Mouse (Mus musculus): ENCODE measurements at regions not wholly inside any gene's neighbourhood (a gene's known extent, or its start where the extent isn't known, plus 50 kb on each side); places are given as distances from the start of the nearest gene placed in this dataset.
"Not testable (repeated sequence)": the region's sequence is repeated elsewhere in the genome, so short reads cannot be mapped to it uniquely, and the experiment has no call there.

DNA sequence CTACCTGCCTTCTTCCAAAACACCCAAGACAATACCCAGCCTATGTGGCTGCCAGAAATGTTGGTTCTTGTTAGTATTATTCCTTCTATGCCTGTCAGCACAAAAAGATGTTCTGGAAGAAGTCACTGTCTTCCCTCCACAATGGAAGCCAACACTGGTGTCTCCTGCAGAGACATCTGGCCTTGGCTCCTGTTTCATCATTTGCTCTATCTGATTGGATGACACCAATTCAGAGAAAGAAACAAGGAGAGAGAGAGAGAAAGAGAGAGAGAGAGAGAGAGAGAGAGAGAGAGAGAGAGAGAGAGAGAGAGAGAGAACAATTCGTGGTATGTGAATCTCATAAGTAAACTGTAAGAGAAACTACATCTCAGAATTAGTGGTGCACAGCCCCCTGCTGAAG, 218.9 kb upstream of the Klf3 start:
- no peak for DNase-seq (ENCODE audit: low spot score in 2 of 2)

DNA sequence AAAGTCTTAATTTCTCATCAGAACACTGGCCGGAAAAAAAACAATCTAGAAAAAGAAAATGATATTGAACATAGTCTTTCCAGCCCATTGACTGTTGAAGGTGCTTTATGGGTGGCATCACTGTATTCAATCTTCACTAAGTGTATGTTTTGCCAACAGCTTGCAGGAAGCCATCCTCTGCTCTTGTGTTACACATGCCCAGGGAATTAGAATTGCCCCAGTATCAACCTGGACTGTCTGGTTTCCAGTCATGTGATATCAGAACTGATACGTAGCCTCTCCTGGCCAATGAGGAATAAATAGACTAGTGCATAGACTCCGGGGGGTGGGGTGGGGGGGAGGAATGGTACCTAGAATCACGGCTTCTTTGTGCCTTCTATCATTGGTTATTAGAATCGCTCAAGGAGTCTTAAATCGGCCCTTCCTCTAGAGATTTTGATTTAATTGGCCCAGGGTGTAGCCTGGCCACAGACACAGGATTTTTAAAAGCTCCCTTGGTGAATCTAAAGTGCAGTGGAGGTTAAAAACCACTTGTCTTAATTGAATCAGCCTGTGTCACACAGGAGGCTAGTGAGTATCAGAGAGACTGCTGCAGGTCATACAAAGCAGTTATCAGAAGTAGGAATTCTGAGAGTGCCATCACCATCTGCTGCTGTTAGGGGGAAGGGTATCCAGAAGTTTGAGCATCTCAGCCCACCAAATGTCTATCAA, 218.0 kb upstream of the Klf3 start:
- DNase-seq (ENCODE audit: low spot score in 2 of 2) = no peak

DNA sequence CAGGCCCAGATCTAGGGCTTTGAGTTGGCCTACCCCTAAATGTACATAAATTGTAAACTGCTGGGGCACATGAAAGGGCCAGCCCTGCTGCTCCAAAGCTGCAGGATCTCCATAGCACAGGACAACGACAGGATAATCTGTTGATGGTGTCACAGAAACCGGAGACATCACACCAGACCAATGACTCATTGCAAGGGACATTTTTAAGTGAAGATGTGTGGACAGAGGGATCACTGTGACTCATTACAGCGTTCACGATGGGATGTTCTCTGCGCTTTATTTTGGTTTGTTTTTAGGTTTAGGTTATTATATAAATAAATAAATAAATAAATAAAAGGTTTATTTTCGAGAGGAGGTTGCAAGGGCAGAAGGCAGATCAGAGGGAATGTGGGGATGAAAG, 216.9 kb upstream of the Klf3 start:
- no peak for DNase-seq (ENCODE audit: low spot score in 2 of 2)

DNA sequence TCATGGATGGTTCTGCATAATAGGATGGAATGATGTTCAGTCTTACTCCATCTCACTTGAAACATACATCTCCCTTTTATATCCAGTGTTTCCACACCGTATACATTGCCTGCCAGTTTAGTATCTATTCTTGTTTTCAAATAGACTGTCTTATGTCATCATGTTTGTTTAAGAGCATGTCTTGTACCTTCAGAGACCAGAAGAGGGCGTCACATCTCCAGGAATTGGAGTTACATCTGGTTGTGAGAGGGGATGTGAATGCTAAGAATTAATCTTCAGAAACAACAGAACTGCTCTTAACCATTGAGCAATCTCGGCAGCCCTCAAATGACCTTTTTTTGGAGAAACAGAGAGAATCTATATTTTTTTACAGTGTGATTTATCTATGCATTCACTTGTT, 216.3 kb upstream of the Klf3 start:
- DNase-seq (ENCODE audit: low spot score in 2 of 2) = no peak

DNA sequence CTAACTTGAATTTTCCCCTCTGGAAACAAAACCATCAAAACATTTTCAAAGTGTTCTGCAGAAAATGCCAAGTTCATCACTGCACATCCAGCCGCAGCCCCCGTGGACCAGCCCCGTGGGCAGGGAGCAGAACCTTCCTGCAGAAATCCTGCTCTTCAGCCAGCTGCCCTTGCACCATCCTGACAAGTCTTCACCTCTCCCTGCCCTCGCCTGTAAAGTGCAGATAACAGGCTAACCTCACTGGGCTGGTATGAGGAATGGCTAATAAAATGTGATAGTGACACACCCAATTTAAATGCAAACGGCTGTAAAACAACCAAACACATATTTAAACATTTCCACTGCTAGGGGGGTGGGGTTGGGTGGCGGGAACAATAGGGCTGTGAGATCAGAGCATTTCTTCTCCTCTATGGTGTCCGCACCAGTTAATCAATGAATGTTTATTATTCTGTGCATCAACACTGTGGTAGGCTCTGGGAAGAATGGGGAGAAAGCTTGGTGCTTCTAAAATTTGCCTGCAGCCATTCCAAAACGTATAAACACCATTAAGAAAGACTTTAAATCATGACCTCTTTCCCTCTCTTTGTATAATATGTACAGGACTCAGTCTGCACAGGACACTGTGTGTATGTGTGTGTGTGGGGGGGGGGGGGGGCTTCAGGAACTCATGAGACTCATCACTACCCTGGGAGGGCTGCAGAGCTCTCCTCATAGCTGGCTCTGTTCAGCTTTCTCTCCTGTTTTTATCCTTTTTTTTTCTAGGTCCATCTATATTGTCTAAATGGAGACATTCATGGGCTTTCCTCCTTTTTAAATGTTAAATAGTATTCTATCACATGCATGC, 215.1 kb upstream of the Klf3 start:
- no peak for DNase-seq (ENCODE audit: low spot score in 2 of 2)

DNA sequence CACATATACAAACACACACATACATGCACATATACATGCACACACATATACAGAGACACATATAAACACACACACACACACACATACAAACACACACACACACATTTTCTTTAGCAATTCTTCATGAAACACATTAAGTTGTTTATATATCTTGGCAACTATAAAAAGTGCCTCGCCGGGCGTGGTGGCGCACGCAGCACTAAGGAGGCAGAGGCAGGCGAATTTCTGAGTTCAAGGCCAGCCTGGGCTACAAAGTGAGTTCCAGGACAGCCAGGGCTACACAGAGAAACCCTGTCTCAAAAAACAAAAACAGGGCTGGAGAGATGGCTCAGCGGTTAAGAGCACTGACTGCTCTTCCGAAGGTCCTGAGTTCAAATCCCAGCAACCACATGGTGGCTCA, 214.4 kb upstream of the Klf3 start:
- DNase-seq (ENCODE audit: low spot score in 2 of 2) = not testable (repeated sequence)

DNA sequence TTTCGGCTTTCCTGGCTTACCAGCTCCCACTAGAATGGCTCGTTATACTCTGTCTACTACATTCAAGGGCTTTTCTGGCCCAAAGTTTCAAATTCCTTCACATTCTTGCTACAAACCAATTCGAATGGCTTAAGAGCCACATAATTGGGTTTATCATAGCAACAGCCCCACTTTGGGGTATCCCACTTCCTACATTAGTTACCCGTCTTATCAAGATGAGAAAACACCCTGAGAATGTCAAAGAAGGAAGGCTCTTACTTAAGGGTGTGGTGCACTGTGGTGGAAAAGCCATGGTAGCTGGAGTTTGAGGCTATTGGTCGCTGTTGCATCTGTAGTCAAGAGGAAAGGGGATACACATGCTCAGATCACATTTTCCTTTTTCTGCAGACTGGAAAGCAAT, 213.2 kb upstream of the Klf3 start:
- DNase-seq (ENCODE audit: low spot score in 2 of 2) = no peak

DNA sequence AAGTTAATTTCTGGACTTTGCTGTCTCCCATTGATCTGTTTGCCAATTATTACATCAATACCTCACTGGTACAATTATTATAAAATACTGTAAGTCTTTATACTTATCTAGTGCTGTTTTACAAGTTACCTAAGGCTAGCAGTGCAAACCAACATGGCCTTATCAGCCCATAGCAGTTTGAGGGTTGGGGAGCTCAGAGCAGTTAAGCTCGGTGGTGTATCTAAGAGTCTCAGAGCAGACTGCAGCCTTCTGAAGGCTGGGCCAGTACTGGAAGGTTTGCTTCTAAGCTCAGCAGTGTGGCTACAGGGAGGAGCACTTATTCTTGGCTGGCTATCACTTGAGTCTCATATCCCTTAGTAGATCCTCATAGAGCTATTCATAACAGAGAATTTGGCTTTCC, 212.4 kb upstream of the Klf3 start:
- no peak for DNase-seq (ENCODE audit: low spot score in 2 of 2)

DNA sequence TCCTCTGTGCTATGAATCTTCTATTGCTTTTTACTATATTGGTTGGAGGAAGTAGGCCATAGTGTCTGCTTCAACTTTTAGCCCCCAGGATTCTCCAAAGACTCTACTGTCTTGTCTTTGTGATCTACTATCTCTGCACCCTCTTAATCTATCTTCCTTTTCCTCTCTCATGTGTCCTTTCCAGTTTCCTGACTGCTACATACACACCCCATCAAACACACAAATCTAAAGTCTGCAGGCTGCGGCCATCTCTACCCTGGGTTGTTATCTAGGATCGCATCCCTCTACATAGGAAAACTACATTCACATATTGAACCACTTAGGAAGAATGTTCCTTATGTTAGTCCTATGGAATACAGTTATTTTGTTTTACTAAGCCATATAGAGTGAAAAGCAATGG, 211.4 kb upstream of the Klf3 start:
- DNase-seq (ENCODE audit: low spot score in 2 of 2) = no peak

DNA sequence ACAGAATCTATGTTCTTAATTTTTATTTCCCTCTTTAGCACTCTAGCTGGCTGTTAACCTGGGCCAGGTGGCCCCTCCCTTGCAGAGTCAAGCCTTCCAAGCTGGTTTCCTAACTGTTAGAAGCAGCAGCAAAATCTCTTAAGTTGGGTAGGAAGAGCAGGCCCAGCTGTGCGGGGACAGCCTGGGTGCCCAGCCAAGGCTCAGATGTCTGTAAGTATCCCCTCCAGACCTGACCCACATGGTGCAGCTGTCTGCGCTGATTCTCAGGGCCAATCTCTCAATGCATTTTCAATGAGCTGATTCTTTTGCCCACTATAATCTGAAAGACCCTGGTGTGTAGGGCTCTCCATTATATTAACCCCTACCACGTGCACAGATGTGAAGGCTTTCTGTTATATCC, 208.0 kb upstream of the Klf3 start:
- no peak for DNase-seq (ENCODE audit: low spot score in 2 of 2)

DNA sequence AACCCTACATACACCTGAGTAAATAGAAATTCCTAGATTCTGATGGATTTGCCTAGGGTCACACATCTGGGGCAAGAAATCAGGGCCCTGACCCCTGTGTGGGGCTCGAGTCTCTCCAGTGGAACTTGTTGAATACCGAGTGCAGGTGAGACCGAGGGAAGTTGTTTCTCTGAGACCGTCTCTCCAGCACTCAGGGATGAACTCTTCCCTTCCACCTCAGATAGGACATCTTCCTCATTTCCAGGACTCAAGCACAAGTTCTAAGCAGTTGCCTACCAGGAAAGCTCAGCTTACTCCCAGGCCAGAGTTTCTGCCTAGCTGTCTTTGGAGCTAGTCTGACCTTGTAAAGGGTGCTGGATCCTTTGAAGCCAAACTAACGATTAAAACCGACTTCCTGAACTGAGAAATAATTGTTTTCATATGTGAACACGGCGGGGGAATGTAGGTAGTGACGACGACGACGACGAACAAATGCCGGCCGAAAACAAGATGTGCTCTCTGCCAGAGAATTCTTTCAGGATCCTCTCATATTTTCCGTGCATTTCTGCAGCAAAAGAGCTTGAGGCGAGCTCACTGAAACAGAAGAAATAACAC, 207.3 kb upstream of the Klf3 start:
- DNase-seq (ENCODE audit: low spot score in 2 of 2) = no peak

DNA sequence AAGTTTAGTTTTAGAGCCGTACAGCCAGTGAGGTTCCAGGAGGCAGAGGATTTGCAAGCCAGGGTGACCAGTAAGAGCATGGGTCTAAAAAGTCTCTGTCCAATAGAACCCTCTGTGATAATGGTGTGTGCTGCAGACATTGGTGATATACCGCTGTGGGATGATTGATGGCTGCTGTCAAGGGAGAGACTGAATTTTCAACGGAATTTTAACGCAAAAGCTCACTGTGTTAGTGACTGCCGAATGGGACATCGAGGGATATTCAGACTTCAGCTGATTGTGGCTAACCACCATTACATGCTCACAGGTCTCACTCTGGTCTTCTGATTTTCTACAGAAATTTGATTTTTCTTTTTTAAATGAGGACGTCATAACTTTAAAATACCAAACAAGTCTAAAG, 206.2 kb upstream of the Klf3 start:
- DNase-seq (ENCODE audit: low spot score in 2 of 2) = no peak

DNA sequence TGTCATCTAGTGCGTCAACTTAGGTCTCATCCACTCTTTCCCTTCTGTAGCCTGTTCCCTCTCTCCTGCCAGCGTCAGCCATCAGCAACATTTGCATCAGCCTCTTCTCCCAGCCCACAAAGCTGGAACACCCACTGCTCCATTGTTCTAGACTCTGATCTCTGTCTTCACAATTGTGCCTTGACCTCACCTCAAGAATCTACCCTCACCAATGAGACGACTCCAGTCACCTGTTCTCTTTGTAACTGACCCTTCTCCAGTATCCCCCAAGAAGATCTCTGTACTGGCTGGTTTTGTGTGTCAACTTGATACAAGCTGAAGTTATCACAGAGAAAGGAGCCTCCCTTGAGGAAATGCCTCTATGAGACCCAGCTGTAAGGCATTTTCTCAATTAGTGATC, 205.7 kb upstream of the Klf3 start:
- DNase-seq (ENCODE audit: low spot score in 2 of 2) = no peak

DNA sequence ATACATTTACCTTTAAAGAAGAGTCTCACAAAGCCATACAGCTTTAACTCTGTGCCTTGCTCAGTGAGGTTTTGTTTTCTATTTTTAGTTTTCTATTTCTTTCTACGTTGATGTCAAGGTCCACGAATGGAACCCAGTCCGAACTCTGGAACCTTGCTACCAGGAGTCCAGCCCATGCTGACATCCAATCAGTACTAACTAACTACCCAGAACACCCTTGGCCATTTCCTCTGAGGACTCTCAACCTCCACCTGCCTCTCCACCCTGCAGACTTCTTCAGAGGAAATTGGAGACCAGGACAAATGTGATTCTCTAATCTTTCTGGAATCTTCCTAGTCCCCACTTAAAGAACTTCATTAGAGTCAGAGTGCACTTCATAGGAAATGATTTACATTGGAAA, 204.6 kb upstream of the Klf3 start:
- no peak for DNase-seq (ENCODE audit: low spot score in 2 of 2)

DNA sequence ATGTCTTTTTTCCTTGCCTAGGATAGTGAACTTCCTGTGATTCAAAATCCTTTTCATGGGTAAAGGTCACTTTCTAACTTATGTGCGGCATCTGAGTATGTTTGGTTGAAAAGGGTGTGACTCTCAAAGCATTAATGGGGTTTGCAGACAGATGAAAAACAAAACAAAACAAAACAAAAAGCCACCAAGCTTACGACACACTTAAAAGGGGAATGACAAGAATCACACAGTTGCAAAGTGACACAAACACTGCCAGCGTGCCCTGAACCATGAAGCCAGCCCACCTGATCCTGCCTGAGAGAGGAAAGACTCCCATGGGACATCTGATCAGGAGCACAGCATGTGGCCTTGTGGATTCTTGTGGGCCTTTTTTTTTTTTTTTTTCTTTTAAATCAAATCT, 204.2 kb upstream of the Klf3 start:
- no peak for DNase-seq (ENCODE audit: low spot score in 2 of 2)

DNA sequence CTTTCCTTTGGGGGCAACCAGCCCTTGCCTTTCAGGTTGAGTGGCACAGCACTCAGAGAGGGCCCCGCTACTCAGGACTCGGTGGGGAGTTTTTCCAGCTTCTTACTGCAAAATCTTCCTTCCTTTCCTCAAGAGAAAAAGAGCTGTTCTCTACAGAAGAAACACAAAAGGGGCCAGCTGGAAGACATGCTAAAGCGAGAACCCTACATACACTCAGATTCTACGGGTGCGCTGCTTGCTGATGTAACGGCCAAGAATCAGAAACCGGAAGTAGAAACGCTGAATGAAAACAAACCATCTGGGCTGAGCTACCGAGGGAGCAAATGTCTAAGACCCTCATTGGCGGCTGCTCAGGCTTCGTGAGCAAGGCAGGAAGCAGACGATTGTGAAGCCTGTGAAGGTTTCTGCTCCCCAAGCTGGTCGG, 203.3 kb upstream of the Klf3 start:
- DNase-seq (ENCODE audit: low spot score in 2 of 2) = no peak

DNA sequence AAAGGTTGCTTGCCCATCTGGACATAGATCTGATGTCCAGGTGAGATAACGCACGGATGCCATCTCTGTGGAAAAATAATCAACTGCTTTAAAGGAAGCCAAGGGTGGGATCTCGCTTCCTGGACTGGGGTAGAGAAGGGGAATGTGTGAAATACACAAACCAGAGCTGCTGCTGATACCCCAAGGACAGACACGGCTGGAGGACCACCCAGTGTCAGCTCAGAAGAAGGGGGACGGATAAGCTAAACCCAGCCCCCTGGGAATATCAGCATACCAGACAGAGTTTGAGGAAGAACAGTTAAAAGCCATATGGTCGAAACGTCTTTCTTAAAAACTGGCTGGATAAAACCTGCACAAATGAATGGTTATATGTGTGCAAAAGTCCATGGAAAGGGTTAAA, 202.8 kb upstream of the Klf3 start:
- no peak for DNase-seq (ENCODE audit: low spot score in 2 of 2)

DNA sequence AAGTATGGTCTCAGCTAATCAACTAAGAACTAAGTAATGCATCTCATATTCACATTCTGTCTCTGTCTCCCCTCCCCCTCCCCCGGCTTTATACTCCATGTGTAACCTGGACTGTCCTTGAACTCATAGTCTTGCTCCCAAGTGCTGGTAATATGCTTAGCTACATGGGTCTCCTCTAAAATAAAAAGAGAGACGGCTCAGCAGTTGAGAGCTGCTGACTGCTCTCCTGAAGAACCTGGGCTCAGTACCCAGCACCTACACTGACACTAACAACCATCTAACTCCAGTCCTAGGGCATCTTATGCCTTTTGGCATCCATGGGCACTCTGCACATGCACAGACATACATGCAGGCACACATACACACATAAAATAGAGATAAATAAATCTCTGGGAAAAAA, 202.4 kb upstream of the Klf3 start:
- DNase-seq (ENCODE audit: low spot score in 2 of 2) = no peak

DNA sequence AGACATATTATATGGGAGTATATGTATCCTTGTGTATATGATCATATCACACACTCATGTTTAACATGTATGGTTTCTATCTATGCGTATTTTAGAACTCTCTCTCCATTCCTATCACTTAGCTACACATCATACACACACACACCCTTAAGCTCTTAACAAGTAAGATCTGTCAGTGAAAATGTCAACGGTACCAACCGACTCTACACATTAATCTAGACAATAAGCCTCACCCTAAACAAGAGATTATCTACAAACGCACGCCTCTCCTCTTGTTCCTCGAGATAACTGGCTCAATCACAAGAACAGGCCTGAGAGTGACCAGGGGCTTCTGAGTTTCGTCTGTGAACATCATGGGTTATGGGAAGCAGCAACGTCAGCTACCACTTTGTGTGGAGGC, 201.9 kb upstream of the Klf3 start:
- DNase-seq (ENCODE audit: low spot score in 2 of 2) = no peak

DNA sequence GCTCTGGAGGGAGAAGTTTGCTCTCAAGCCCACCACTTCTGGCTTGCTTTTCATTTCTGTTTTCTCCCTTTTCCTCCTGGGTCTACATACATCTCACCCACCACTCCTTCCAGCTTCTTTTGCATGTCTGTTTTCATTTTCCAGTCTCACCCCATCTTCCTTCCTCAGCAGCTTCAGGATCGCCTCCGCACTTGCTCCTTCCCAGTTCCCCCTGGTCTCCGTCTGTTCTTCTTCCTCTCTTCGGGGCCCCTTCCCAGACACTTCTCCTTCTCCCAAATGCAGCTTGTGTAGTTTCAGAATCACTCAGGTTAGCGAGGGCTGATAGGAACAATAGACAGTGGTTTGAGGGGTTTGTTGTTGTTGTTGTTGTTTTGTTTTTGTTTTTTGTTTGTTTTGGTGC, 201.4 kb upstream of the Klf3 start:
- no peak for DNase-seq (ENCODE audit: low spot score in 2 of 2)

DNA sequence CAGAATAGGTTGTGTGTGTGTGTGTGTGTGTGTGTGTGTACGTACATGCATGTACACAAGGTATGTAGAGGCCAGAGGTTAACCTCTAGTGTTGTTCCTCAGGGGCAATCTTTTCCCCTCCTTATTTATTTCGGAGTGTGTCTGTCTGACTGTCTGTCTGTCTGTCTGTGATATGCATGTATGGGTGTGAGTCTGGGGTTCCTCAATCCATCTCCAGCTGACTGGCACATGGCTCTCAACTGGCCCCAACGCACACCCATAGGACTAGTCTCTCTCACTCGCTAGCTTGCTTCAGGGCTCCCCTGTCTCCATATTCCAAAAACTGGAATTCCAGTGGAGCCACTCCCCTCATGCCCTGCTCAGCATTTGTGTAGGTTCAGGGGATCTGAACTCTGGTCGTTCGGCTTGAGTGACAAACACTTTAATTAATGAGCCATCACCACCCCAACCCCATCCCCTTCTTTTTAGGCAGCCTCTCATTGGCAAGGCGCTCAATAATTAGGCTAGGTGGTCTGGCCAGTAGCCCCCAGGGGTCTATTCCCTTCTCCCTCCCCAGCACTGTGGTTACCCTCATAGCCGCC, 200.7 kb upstream of the Klf3 start:
- no peak for DNase-seq (ENCODE audit: low spot score in 2 of 2)

DNA sequence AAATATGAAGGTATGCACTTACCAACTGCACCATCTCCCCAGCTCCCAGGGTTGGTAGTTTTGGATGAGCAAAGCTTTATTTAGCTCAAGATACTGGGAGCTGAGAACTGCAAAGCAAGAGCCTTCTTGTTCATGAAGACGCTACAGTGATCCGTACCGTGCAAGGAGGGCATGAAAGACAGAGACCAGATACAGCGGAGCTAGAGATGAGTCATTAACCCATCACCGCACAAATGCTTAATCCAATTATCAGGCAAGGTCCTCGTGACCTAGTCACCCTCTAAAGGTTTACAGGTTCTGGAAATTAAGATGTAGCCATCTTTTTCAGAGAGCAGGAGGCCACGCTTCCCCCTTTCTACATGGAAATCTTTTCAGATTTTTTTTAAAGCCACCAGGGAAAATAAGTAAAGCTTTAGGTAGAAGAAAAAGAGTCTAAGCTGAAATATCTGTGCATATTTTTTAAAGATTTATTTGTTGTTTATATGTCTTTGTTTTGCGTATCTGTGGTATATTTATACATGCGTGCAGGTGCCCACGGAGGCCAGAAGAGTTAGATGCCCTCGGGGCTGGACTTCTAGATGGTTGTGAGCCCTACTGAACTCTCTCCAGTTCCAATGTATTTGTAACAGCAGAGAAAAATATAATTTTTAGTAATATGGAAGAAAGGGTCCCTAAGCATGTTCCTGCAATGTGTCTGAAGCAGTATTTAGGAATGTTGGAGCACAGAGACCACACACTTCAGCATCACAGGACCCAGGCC, 200.0 kb upstream of the Klf3 start:
- DNase-seq (ENCODE audit: low spot score in 2 of 2) = no peak
